Mouse (Mus musculus): ENCODE data around the gene Tnfsf13.
"Not testable (repeated sequence)": the region's sequence is repeated elsewhere in the genome, so short reads cannot be mapped to it uniquely, and the experiment has no call there.

The Tnfsf13 gene

GRCm38 (mm10) chr11:69685526-69686148, at the start of gene Tnfsf13:
Gene Tnfsf13, minus strand, starts transcription at chr11:69685784.
- DNase-seq (ENCODE audit: low read depth in 2 of 2, low spot score in 2 of 2), result no peak

GRCm38 (mm10) chr11:69731408-69731807, 45.8 kb upstream of the Tnfsf13 start:
- DNase-seq (ENCODE audit: low read depth in 2 of 2, low spot score in 2 of 2), result not testable (repeated sequence)

DNA sequence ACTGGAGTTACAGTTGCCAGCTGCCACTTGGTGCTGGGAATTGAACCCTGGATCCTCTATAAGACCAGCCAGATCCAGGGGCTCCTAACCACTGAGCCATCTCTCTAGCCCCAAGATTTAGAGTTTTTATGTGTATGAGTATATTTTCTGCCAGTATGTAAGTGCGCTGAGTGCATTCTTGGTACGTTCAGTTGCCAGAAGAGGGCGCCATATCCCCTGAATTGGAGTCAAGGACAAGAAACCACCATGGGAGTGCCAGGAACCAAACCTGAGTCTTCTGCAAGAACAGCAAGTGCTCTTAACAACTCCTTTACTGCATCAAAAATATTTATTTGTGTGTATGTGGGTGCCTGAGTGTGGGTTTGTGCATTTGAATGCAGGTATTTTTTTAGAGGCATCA, 43.5 kb upstream of the Tnfsf13 start:
- DNase-seq (ENCODE audit: low read depth in 2 of 2, low spot score in 2 of 2), result peak; percentile 63 to 75

- DNase-seq (ENCODE audit: low read depth in 2 of 2, low spot score in 2 of 2), result no peak
These were observed 40.4 kb upstream of the Tnfsf13 start for GRCm38 (mm10) chr11:69725951-69726350.

DNA sequence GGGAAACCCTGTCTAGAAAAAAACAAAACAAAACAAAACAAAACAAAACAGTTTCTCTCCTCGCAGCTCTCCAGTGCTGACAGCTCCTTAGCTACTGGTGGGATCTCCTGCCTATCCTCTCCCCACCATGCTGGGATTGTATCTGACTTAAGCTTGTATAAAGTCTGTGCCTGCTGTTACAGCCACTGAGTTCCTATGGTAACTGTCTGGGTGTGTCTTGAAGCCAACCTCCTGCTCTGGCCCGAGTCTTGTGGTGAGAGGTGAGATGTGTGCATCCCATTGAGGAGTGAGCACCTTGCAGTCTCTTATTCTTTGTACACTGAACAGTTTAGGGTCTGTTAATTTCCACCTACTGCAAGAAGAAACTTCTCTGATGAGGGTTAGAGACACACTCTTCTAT, 37.5 kb upstream of the Tnfsf13 start:
- DNase-seq (ENCODE audit: low read depth in 2 of 2, low spot score in 2 of 2), result no peak

DNA sequence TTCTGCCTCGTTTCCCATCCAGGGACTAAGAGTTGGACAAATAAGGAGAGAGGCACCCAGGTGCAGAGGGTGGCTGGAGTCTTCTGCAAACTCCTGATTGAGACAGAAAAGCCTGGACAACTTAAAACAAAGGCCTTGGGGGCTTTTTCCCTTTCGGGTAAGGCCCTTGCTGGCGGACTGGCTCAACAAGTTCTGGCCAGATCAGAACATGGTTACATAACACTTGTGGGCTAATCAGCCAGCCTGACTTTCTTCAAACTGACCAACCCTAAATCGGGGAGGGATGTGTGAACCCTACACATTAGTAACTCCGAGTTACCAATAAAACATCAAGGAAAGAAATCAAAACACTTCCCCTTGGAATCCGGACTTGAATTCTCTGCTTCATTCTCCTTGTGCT, 35.3 kb upstream of the Tnfsf13 start:
- DNase-seq (ENCODE audit: low read depth in 2 of 2, low spot score in 2 of 2), result no peak

DNA sequence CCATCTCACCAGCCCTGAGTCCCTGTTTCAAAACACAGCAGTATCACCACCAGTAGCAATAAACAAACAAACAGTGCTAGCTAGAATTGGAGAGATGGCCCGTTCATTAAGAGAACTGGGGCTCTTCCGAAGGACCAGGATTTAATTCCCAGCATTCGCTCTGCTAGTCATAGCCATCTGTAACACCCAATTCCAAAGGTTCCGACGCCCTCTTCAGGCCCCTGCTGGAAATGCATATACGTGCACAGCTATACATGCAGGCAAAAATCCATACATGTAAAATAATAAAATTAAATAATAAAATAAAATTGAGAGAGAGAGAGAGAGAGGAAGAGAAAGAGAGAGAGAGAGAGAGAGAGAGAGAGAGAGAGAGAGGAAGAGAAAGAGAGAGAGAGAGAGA, 33.8 kb upstream of the Tnfsf13 start:
- no peak for DNase-seq (ENCODE audit: low read depth in 2 of 2, low spot score in 2 of 2)

DNA sequence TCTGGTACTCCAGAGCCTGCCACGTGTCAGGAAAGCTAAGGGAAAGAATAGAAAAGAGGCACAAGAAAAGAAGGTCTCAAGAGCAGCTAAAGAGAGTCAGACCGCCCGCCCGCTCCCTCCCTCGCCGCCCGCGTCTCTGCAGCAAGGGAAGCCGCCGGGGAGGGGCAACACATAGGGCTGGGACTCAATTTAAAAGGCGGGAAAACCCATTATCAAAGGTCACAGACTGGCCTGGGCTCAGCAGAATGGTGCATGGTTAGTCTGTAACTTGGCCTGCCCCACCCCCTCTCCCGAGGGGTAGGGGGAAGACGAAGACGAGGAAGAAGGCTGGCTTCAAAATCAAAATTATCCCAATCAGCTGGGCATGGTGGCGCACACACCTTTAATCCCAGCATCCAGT, 33.1 kb upstream of the Tnfsf13 start:
- no peak for DNase-seq (ENCODE audit: low read depth in 2 of 2, low spot score in 2 of 2)

- no peak for DNase-seq (ENCODE audit: low read depth in 2 of 2, low spot score in 2 of 2)
These were observed 31.4 kb upstream of the Tnfsf13 start for GRCm38 (mm10) chr11:69716953-69717352.

- DNase-seq (ENCODE audit: low read depth in 2 of 2, low spot score in 2 of 2), result no peak
These were observed 30.3 kb upstream of the Tnfsf13 start for GRCm38 (mm10) chr11:69715929-69716328.

GRCm38 (mm10) chr11:69715482-69715881, 29.9 kb upstream of the Tnfsf13 start:
- DNase-seq (ENCODE audit: low read depth in 2 of 2, low spot score in 2 of 2), result peak; percentile 11 to 24

- no peak for DNase-seq (ENCODE audit: low read depth in 2 of 2, low spot score in 2 of 2)
These were observed 29.2 kb upstream of the Tnfsf13 start for GRCm38 (mm10) chr11:69714636-69715329.

GRCm38 (mm10) chr11:69712954-69713672, 27.5 kb upstream of the Tnfsf13 start:
- DNase-seq (ENCODE audit: low read depth in 2 of 2, low spot score in 2 of 2), result no peak

GRCm38 (mm10) chr11:69711082-69711481, 25.5 kb upstream of the Tnfsf13 start:
- DNase-seq (ENCODE audit: low read depth in 2 of 2, low spot score in 2 of 2), result no peak

- no peak for DNase-seq (ENCODE audit: low read depth in 2 of 2, low spot score in 2 of 2)
These were observed 24.9 kb upstream of the Tnfsf13 start for GRCm38 (mm10) chr11:69710470-69710869.

- no peak for DNase-seq (ENCODE audit: low read depth in 2 of 2, low spot score in 2 of 2)
These were observed 24.2 kb upstream of the Tnfsf13 start for GRCm38 (mm10) chr11:69709554-69710446.

- DNase-seq (ENCODE audit: low read depth in 2 of 2, low spot score in 2 of 2), result no peak
These were observed 23.2 kb upstream of the Tnfsf13 start for GRCm38 (mm10) chr11:69708614-69709265.

DNA sequence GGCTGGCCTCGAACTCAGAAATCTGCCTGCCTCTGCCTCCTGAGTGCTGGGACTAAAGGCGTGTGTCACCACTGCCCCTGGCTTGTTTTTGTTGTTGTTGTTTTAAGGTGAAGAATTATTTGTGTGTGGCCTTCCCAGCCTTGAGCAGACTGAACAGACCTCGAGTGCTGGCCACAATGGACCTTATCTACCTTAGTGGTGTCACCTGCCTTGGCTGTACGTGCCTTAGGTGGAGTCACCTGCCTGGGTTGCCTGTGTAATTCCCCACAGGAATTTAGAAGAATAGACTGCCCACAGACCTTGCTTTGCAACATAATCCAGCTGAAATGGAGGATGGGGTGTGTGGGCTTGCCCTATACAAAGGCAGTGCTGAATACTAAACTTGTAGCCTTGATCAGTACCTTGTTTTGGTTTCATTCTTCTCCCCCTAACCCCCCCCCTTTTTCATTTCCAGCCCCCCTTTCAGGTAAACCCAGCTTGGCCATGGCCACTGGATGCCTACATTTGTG, 22.3 kb upstream of the Tnfsf13 start:
- DNase-seq (ENCODE audit: low read depth in 2 of 2, low spot score in 2 of 2), result no peak

DNA sequence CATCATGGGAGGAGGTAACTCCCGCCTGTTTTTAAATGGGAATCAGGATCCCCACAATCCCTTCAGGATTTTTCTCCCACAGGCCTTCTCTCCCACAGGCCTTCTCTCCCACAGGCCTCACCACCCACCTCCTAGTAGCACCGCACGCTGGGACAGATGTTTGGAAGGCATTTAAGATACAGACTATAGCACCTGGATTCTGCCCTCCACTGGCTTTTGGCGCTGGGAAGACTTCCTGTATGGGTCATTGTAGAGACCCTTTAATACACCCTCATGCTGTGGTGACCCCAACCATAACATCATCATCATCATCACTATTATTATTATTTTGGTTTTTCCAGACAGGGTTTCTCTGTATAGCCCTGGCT, 21.9 kb upstream of the Tnfsf13 start:
- DNase-seq (ENCODE audit: low read depth in 2 of 2, low spot score in 2 of 2), result no peak

DNA sequence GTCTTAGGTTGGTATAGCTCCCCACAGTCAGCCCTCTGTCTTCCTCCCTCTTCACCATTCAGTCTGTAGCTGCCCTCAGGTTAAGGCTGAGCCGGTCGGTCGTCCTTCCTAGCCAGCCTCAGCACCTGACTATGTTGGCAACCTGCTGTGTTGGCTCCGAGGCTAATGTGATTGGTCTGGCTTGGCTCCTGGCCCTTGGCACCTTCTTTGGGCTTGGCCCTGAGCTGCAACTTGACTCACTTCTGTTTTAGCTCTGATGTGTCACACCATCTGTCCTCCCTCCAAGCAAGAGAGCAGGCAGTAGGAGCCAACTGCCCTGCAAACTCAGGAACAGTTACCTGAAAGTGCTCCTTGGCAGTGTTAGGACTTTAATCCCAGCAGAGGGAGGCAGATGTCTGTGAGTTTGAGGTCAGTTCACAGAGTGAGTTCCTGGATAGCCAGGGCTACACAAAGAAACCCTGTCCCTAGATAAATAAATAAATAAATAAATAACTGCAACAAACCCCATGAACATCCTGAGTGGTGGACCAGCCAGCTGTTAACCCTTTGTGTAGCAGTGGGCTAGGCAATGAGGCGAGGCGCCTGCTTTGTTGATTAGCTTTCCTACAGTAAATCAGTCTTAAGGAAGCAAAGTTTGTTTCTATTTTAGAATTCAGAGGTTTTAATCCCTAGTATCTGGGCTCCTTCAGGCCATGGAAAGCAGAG, 21.3 kb upstream of the Tnfsf13 start:
- DNase-seq (ENCODE audit: low read depth in 2 of 2, low spot score in 2 of 2), result no peak

Data from CD8-positive naive resting alpha-beta T cell, adult 2 months (primary cell).